Mouse (Mus musculus) ES-E14 (cell line): ENCODE results near the gene Cfap69.

Experiments used
- CHD2 ChIP-seq: IDR thresholded peaks from 2 replicates; pipeline ENCODE4 v1.6.1; 2014; ENCODE audit warnings: mild to moderate bottlenecking, low read depth, low read length, inconsistent platforms
- HCFC1 ChIP-seq: IDR thresholded peaks from 2 replicates; pipeline ENCODE4 v1.6.1; 2012; ENCODE audit warnings: low read length, inconsistent platforms, borderline replicate concordance; ENCODE audit not compliant: insufficient read depth
- ZC3H11A ChIP-seq: IDR thresholded peaks from 2 replicates; pipeline ENCODE4 v1.6.1; 2012; ENCODE audit warnings: low read depth, mild to moderate bottlenecking, inconsistent platforms, low read length, borderline replicate concordance

- TF ChIP-seq ZC3H11A (no peak), HCFC1 (no peak), CHD2 (no peak)
Measured at GRCm38 (mm10) chr5:5692167-5692738, 28.2 kb upstream of the Cfap69 start.
